Comparison of ENCODE assay signal across 8 mouse cellular contexts in the genomic region with DNA sequence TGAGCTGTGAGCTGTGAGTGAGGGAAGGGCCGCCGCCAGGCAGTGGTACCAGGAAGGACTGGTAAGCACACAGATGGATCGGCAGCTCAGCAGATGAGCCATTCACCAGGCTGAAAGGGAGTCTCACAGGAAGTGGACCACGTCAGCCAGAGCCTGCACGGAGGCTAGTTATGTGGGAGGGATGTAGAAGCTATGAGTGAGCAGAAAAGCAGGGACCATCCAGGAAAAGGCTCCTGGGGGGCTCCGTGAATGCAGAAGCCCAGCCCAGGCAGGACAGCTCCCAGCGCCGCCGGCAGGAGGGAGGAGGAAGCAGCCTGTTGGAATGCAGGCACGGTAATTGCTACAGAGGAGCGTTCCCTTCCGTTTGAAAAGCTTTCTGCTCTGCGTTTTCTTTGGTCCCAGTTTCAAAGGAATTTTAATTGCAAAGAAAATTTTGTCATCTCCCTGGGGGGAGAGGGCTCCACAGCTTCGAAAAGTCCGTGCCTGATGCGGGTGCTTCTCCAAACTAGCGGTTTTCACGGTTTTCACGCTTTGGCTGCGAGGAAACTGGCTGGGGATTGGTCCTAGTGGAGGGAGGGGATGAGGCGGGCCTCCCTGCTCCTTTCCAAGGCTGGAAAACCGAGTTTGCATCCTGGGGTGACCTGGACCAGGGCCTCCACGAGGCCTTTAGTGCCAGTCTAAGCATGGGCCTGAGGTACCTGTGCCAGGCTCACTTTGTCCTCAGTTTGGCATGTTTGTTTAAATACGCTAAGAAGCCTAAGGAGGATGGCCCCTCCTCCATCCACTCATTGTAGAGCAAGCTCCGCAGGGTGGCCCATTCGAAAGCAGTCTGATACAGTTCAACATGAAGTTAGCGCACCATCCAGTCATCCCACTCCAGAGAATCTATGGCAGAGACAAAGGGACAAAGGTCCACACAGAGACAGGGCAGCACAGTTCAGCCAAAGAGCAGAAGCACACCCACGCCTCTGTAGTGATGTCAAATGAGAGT. TPM values are rescaled to one million over a fixed set of nuclear protein-coding genes. Genes with fewer than 3 reads are reported as not detected.
A peak's percentile ranks its signal among the peaks of the same experiment; 100 is the strongest.
DNase-seq lines count a peak whose midpoint lies in the region; ATAC-seq lines count a peak whose summit lies in the region.

No protein-coding gene starts in this region.

- H3K27ac ChIP-seq in heart, embryonic 10.5 days, result no peak overlapping the region
- H3K27ac ChIP-seq in forebrain, embryonic 14.5 days (ENCODE audit: low read depth, low read length), result peak overlapping the region; percentile 52
- H3K27ac ChIP-seq in midbrain, embryonic 11.5 days (ENCODE audit: low read depth, low read length), result peak overlapping the region; percentile 27; the same call in 1 of the 2 replicates

- H3K4me1 ChIP-seq in heart, embryonic 10.5 days, result peaks cover 22% of the 10 kb centered on the region
- H3K4me1 ChIP-seq in forebrain, embryonic 14.5 days (ENCODE audit: control insufficient read depth, insufficient read depth, low read length), result peaks cover 13% of the 10 kb centered on the region
- peaks cover 21% of the 10 kb centered on the region for H3K4me1 ChIP-seq in midbrain, embryonic 11.5 days (ENCODE audit: control insufficient read depth, insufficient read depth, low read length)

- H3K4me2 ChIP-seq in forebrain, embryonic 14.5 days (ENCODE audit: low read length), result peak overlapping the region; percentile 57
- H3K4me2 ChIP-seq in midbrain, embryonic 11.5 days, result peak overlapping the region; percentile 36

- H3K4me3 ChIP-seq in heart, embryonic 10.5 days, result peak overlapping the region; percentile 51
- H3K4me3 ChIP-seq in forebrain, embryonic 14.5 days (ENCODE audit: low read depth, low read length), result peak overlapping the region; percentile 22
- H3K4me3 ChIP-seq in midbrain, embryonic 11.5 days (ENCODE audit: low read depth, low read length), result peak overlapping the region; percentile 11

- peak; percentile 82 for DNase-seq in heart, embryonic 10.5 days (ENCODE audit: low spot score)
- DNase-seq in heart, postnatal 25 days (ENCODE audit: low spot score), result no peak
- DNase-seq in ZHBTc4 (ENCODE audit: low read depth, low spot score), result peak; percentile 45
- peak; percentile 68 for DNase-seq in forebrain, embryonic 14.5 days (ENCODE audit: low spot score)
- peak; percentile 67 to 72 for DNase-seq in layer of hippocampus, adult 8-10 months (ENCODE audit: low spot score in 2 of 2)
- peak; percentile 93 for DNase-seq in midbrain, embryonic 11.5 days (ENCODE audit: low spot score, missing footprints)
- peak; percentile 70 for DNase-seq in telencephalon, adult 2 months (ENCODE audit: low read depth, low spot score)
- DNase-seq in gastrocnemius, postnatal 25 days, result no peak

- H3K9me3 ChIP-seq in heart, embryonic 10.5 days, result no peaks in the 10 kb centered on the region
- no peaks in the 10 kb centered on the region for H3K9me3 ChIP-seq in forebrain, embryonic 14.5 days (replicated peaks; ENCODE audit: control insufficient read depth, low read length)
- no peaks in the 10 kb centered on the region for H3K9me3 ChIP-seq in midbrain, embryonic 11.5 days (ENCODE audit: control insufficient read depth, low read length)

- peaks cover 95% of the 10 kb centered on the region for H3K27me3 ChIP-seq in heart, embryonic 10.5 days (ENCODE audit: insufficient read depth, poor library complexity, severe bottlenecking)
- no peaks in the 10 kb centered on the region for H3K27me3 ChIP-seq in forebrain, embryonic 14.5 days (replicated peaks; ENCODE audit: control insufficient read depth, insufficient read depth, low read length)
- H3K27me3 ChIP-seq in midbrain, embryonic 11.5 days (ENCODE audit: control insufficient read depth, insufficient read depth, low read length), result peaks cover 7% of the 10 kb centered on the region

- intact Hi-C loops in heart, postnatal 25 days (cut with DNase I), result no loop called here

- 7% methylated on average over 28 of the region's 28 CpGs for WGBS in heart, embryonic 10.5 days
- WGBS in forebrain, embryonic 14.5 days, result 2% methylated on average over 28 of the region's 28 CpGs
- WGBS in midbrain, embryonic 11.5 days, result 4% methylated on average over 28 of the region's 28 CpGs

- peak; percentile 48; the same call in 1 of the 2 replicates for ATAC-seq in forebrain, embryonic 14.5 days
- peak; percentile 26 for ATAC-seq in midbrain, embryonic 11.5 days (ENCODE audit: low FRiP score)

- H3K36me3 ChIP-seq in heart, embryonic 10.5 days, result no peaks in the 10 kb centered on the region
- H3K36me3 ChIP-seq in forebrain, embryonic 14.5 days (ENCODE audit: control insufficient read depth, insufficient read depth, low read length), result no peaks in the 10 kb centered on the region
- H3K36me3 ChIP-seq in midbrain, embryonic 11.5 days (ENCODE audit: control insufficient read depth, insufficient read depth, low read length), result no peaks in the 10 kb centered on the region

- peak overlapping the region; percentile 52 for H3K9ac ChIP-seq in forebrain, embryonic 14.5 days (ENCODE audit: low read length)
- H3K9ac ChIP-seq in midbrain, embryonic 11.5 days (ENCODE audit: low read length), result peak overlapping the region; percentile 13; the same call in 1 of the 2 replicates

RNA-seq across cellular contexts. Expression of a gene that starts 32.6 kb away (rescaled TPM):
- polyA plus RNA-seq in heart, embryonic 10.5 days (2016; fragmentation: Nextera tagmentation; extraction: Ambion mirVana), result 0.04 and 0.12 TPM in 2 replicates
- under 1 TPM; 0.36 to 0.42 TPM for total RNA-seq in heart, postnatal 25 days (2021)
- 4.8 and 4.9 TPM in 2 replicates for polyA plus RNA-seq in forebrain, embryonic 14.5 days (2014; fragmentation: Nextera tagmentation; extraction: Ambion mirVana)
- 10 to 100 TPM; 17.8 to 19.7 (median 18.2) TPM for total RNA-seq in layer of hippocampus, adult 8-10 months (2022)
- 4.8 and 6.4 TPM in 2 replicates for polyA plus RNA-seq in midbrain, embryonic 11.5 days (2014; fragmentation: Nextera tagmentation; extraction: Ambion mirVana)
- total RNA-seq in gastrocnemius, postnatal 25 days (2021), result under 1 TPM; 0.08 to 0.18 TPM

Comparison
In these comparisons a context has a peak if more than half of its experiments do, and no peak if none do; other contexts are left out.
1. DNase-seq: peak in heart, embryonic 10.5 days (single experiment), ZHBTc4 (single experiment), forebrain, embryonic 14.5 days (single experiment), layer of hippocampus, adult 8-10 months (2 of 2), midbrain, embryonic 11.5 days (single experiment) and telencephalon, adult 2 months (single experiment); none in heart, postnatal 25 days (single experiment) and gastrocnemius, postnatal 25 days (single experiment).
2. RNA of a gene that starts 32.6 kb away (total RNA-seq): 17.8 to 19.7 TPM in layer of hippocampus, adult 8-10 months; 0.36 to 0.42 TPM in heart, postnatal 25 days and 0.08 to 0.18 TPM in gastrocnemius, postnatal 25 days; every median in the first group is over 10 times any median in the second.
3. Peak in every context shown above with its lines, with median percentiles within 50 percentile points of each other: H3K4me3 ChIP-seq.